Mouse (Mus musculus) layer of hippocampus, postnatal 14 days (tissue): ENCODE measurements around the gene Gm30191. TPM values are rescaled to one million over a fixed set of nuclear protein-coding genes. Genes with fewer than 3 reads are reported as not detected.
A peak's percentile ranks its signal among the peaks of the same experiment; 100 is the strongest.

Source experiments
- DNase-seq, 2 experiments: peaks; one replicate each; pipeline ENCODE4 v3.0.0; 2021 to 2022; ENCODE audit warnings: low spot score in 2 of 2, mixed read lengths in 1 of 2
- long read RNA-seq, 2 experiments: library from polyadenylated mRNA; stranded (forward); transcript quantifications; one replicate each; pipeline ENCODE4 v2.0.0; 2021
- total RNA-seq, 2 experiments: library from RNA; stranded (reverse); gene quantifications; 2 replicates each; pipeline ENCODE4 v1.2.3; 2021

Gm30191 gene
- not detected for total RNA-seq
- long read RNA-seq, experiment 1: 0 reads
- long read RNA-seq, experiment 2: 0 reads

DNA sequence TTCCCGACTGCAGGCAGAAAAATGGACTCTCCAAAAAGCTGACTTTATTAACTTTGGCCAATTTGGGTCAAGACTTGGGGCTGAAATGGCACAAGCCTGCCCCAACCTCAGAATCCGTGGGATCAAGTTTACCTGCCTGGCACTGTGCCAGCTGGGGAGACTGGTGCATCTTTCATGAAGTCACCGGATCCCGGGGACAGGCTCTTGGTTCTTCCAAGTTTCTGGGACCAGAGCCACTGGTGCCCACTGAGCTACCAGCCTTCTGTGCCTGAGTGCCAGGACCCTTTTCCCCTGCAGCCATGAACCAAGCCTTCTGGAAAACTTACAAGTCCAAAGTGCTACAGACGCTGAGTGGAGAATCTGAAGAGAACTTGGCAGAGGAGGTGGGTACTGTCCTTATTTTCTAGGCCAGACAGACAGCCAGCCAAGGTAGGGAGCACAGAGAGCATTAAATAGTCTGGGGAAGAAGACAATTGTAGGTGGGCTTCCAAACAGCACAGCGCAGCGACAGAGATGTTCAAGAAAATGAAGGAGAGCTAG, at the start of gene Gm30191:
Gene Gm30191 (plus strand): TSS at position 217 of the 540 bp plus-strand sequence.
- DNase-seq: no peak

DNA sequence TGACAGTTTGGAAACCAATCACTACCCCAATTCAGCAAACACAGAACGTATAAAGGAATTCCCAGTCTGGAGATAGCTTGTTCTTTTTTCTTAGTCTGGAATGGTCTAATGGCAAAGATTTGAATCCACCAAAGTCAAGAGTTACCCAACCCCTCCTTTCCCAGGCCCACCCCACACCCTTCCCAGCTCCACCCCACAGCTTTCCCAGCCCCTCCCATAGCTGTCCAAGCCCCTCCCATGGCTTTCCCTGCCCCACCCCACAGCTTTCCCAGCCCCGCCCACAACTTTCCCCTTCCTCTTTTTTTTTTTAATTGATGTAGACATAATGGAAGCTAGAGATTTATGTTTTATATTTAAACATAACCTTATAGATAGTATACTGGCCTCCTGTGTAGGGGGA, 47.4 kb upstream of the Gm30191 start:
- DNase-seq: no peak

- no peak for DNase-seq
These were observed 43.8 kb upstream of the Gm30191 start, which contains the start of gene Gm7534 for GRCm38 (mm10) chr4:134202904-134203303. TSS of gene Gm7534 (minus strand) at chr4:134203004.

DNA sequence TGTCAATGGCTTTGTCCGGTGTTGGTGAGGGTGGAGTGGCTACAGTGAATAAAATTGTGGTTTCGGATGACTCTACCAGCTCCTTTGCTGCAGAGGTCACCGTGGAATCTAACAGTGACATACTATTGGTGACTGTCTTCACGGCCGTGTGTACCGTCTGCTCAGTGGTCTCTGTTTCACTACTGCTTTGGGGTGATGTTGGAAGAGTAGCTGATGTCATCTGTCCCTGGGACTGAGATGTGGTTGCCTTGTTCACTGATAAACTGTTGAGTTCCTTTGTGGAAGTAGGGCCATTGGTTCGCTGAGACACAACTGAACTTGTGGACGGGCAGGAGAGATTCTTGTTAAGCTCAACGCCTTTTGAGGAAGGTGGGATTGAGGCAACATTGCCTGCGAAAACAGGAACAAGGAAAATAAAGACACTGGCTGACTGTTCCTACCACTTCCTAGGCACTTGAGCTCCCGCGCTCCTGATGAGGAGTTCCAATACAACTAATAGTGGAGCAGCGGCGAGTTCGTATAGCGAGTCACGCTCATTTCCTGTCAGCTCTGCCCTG, 43.3 kb upstream of the Gm30191 start:
- DNase-seq: no peak

- no peak for DNase-seq
These were observed 40.2 kb upstream of the Gm30191 start for GRCm38 (mm10) chr4:134206488-134207053.

DNA sequence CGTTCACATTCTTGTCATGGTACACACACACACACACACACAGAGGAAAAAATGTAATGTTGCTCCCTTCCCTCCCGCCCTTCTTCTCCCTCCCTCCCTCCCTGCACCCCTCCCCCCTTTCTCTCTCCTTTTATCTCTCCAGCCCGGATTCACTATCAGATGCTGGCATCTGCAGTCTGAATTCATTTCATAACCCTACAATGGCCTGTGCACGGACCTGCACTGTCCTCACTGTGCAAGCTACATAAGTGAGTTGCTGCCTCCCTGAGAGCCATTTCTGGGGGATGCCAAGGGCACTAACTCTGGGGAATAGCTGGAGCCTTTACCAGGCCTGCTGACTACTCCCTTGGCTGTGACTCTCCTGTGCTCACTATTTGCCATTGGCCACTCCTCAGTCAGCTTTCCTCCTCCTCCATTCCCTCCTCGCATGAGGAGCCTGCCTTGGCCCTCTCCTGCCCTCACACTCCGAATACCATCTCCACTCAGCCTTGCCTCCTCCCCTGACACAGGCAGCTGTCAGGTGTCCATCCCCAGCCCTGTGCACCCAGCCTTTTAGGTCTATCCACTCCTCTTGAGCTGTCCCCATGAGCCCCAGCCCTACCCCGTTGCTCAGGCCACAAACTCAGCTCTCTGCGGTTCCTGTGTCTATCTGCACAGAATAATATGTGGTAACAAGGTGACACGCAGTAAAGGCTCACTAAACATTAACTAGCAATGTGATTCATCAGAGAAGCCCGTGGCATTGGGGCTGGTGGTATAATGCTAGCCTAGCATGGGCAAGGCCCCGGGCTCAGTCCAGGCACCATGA, 23.7 kb upstream of the Gm30191 start:
- no peak for DNase-seq

DNA sequence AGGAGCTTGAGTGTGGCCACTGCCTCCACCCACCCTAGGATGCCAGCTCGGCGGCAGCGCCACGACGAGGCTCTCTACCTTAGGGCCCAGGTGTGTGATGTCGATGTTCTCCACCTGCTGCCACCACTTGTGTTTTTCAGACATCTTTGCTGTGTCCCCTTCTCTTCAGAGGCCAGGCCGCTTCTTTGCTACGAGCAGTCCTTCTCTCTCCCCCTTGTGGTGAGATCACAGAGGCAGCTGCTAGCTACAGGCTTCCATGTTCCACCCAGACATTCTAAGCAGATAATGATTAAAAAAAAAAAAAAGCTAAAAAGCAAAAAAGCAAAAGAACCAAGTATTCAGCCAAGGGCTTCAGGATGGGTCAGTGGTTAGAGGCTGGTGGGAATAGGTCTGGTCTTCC, 19.5 kb upstream of the Gm30191 start, which contains the start of gene Catsper4:
Gene Catsper4 (minus strand): TSS at position 190 of the 400 bp plus-strand sequence.
- DNase-seq: peak in 1 of 2 experiments; percentile 16

GRCm38 (mm10) chr4:134230431-134230830, 16.3 kb upstream of the Gm30191 start:
- DNase-seq: no peak

GRCm38 (mm10) chr4:134234876-134235275, 11.9 kb upstream of the Gm30191 start:
- no peak for DNase-seq

- DNase-seq: no peak
These were observed 9.0 kb upstream of the Gm30191 start for GRCm38 (mm10) chr4:134237582-134238278.

- DNase-seq: peak in 1 of 2 experiments; percentile 44
These were observed 8.5 kb upstream of the Gm30191 start, which contains the start of gene Cnksr1 for GRCm38 (mm10) chr4:134238279-134238651. TSS of gene Cnksr1 (minus strand) at chr4:134238399.

DNA sequence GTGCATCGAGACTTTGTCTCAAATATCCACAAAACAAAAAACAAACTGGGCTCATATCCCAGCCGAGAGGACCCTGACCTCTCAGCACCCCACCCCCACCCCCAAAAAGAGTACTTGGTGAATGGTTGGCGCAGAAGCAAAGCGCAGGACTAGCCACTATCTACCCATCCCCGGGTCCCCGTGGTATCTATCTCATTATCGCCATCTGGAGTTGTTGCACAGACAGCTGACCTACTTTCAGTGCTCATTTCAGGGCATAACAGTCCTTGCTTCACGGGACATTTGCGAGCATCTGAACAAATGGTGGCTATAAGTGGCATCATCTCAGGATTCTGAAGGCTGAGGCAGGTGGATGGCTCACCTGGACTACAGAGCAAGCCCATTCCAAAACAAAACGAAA, 8.0 kb upstream of the Gm30191 start:
- no peak for DNase-seq

GRCm38 (mm10) chr4:134243516-134244250, 3.1 kb upstream of the Gm30191 start, which contains the start of gene E130218I03Rik:
TSS of gene E130218I03Rik (plus strand) at chr4:134243662.
- DNase-seq: no peak

GRCm38 (mm10) chr4:134245148-134245843, 1.4 kb upstream of the Gm30191 start, which contains the start of gene Zfp593:
TSS of gene Zfp593 (minus strand) at chr4:134245592.
- DNase-seq: peak; percentile 95 to 96

DNA sequence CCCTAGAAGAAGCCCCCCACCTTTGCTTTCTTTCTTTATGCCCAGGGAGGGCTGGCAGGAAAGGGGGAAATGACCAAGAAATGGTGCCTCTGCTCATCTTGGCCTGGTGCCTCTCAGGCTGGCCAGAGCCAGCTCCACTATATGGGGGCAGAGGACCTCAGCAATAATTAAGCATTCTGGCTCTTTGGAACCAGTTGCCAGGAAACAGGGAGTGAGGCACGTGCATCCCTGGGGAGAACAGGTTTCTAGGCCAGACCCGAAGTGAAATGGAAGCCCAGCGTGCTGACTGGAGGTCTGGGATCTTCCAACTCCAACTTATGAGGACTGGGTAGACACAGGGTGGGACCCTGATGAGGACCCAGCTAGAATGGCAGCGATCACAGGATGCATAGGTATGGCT, 479 bp upstream of the Gm30191 start:
- DNase-seq: no peak

GRCm38 (mm10) chr4:134249651-134250050, 2.9 kb downstream of the Gm30191 start:
- DNase-seq: peak; percentile 61 to 72

- DNase-seq: no peak
These were observed 3.6 kb downstream of the Gm30191 start for GRCm38 (mm10) chr4:134250116-134250929.

GRCm38 (mm10) chr4:134250930-134251240, 4.2 kb downstream of the Gm30191 start:
- DNase-seq: no peak
